Comparison of ENCODE assay signal across 24 mouse cellular contexts in genomic region chr9:113701441-113702160, GRCm38 (mm10). TPM values are rescaled to one million over a fixed set of nuclear protein-coding genes. Genes with fewer than 3 reads are reported as not detected.
DNase-seq lines count a peak whose midpoint lies in the region; ATAC-seq and TF ChIP-seq lines count a peak whose summit lies in the region.
"Had no signal": no experiment of that assay in that cellular context is flagged by ENCODE, and none has a peak within 500 bp of the region (broad histone marks: within the 10 kb centered on the region; RNA-seq: fewer than 3 reads in every experiment).

No protein-coding gene starts in this region.

- H3K36me3 ChIP-seq in heart, embryonic 12.5 days: peaks cover 26% of the 10 kb centered on the region
- peaks cover 9% of the 10 kb centered on the region for H3K36me3 ChIP-seq in lung, postnatal 0 days (ENCODE audit: insufficient read depth, low read length)
- H3K36me3 ChIP-seq in testis, adult 2 months (ENCODE audit: control insufficient read depth, insufficient read depth, low read length): no peaks in the 10 kb centered on the region; the same call in 1 of the 2 replicates

- H3K9ac ChIP-seq in heart, embryonic 12.5 days: no peak overlapping the region
- no peak overlapping the region for H3K9ac ChIP-seq in lung, postnatal 0 days (replicated peaks; ENCODE audit: low read depth)
- H3K9ac ChIP-seq: embryonic facial prominence, embryonic 13.5 days; embryonic facial prominence, embryonic 15.5 days; forebrain, embryonic 12.5 days had no signal

- no peak overlapping the region for H3K4me3 ChIP-seq in heart, embryonic 12.5 days
- no peak overlapping the region for H3K4me3 ChIP-seq in lung, postnatal 0 days (ENCODE audit: low read depth, low read length)
- no peak overlapping the region for H3K4me3 ChIP-seq in lung, adult 2 months (replicated peaks; ENCODE audit: extremely low read depth, low read depth, low read length)
- H3K4me3 ChIP-seq in testis, adult 2 months (ENCODE audit: control insufficient read depth, low read depth, low read length): no peak overlapping the region
- H3K4me3 ChIP-seq: embryonic facial prominence, embryonic 13.5 days; embryonic facial prominence, embryonic 15.5 days; erythroblast, embryonic 14.5 days; forebrain, embryonic 10.5 days; forebrain, embryonic 12.5 days had no signal

- H3K27ac ChIP-seq in heart, embryonic 12.5 days (ENCODE audit: poor library complexity, severe bottlenecking): peak overlapping the region; percentile 59
- H3K27ac ChIP-seq in lung, postnatal 0 days (ENCODE audit: low read length): peak overlapping the region; percentile 55
- H3K27ac ChIP-seq in testis, adult 2 months (ENCODE audit: control insufficient read depth, insufficient read depth, low read depth, low read length): 0 out of 2 replicates have a peak overlapping the region, but pooled peaks have one; percentile 12
- H3K27ac ChIP-seq: embryonic facial prominence, embryonic 13.5 days; embryonic facial prominence, embryonic 15.5 days; forebrain, embryonic 10.5 days; forebrain, embryonic 12.5 days had no signal

- TF ChIP-seq POLR2A in lung, adult 2 months (IDR thresholded peaks at IDR 0.05; ENCODE audit: borderline replicate concordance, extremely low read depth, low read depth, low read length): no peak
- TF ChIP-seq POLR2A in testis, adult 2 months (IDR thresholded peaks at IDR 0.05; ENCODE audit: control insufficient read depth, low read depth, low read length): no peak

- no peak for DNase-seq in heart, postnatal 14 days
- DNase-seq in lung, postnatal 0 days (ENCODE audit: low spot score): peak; percentile 75
- DNase-seq in lung, postnatal 4 days: no peak
- peak; percentile 41 for DNase-seq in lung, postnatal 36 days
- no peak for DNase-seq in lung, adult 2 months
- DNase-seq in testis, postnatal 14 days (ENCODE audit: low spot score): no peak
- DNase-seq: adrenal gland, adult 2 months; adrenal gland, postnatal 10 days; adrenal gland, postnatal 25 days; cerebellum, adult 11 months; cerebellum, adult 18-20 months; cerebellum, adult 8-10 months; cerebellum, adult 9-11 months; cerebellum, postnatal 14 days; cerebellum, postnatal 36 days; embryo, embryonic 11 days had no signal

- no peaks in the 10 kb centered on the region for H3K9me3 ChIP-seq in heart, embryonic 12.5 days (replicated peaks)
- H3K9me3 ChIP-seq in lung, postnatal 0 days (ENCODE audit: low read length): no peaks in the 10 kb centered on the region
- H3K9me3 ChIP-seq: embryonic facial prominence, embryonic 13.5 days; embryonic facial prominence, embryonic 15.5 days; forebrain, embryonic 10.5 days; forebrain, embryonic 12.5 days had no signal

- TF ChIP-seq EP300 in lung, postnatal 0 days (IDR thresholded peaks at IDR 0.05): peak; percentile 80

- no peak overlapping the region for H3K4me2 ChIP-seq in heart, embryonic 12.5 days
- no peak overlapping the region for H3K4me2 ChIP-seq in lung, postnatal 0 days (replicated peaks; ENCODE audit: low read depth, low read length)
- H3K4me2 ChIP-seq: embryonic facial prominence, embryonic 13.5 days; embryonic facial prominence, embryonic 15.5 days; forebrain, embryonic 12.5 days had no signal

- ATAC-seq in heart, embryonic 12.5 days (ENCODE audit: insufficient number of reproducible peaks, low FRiP score): no peak
- peak; percentile 83 for ATAC-seq in lung, postnatal 0 days
- ATAC-seq: forebrain, embryonic 14.5 days had no signal

- intact Hi-C loops in heart, postnatal 14 days (cut with DNase I): no loop called here

- H3K27me3 ChIP-seq in heart, embryonic 12.5 days (replicated peaks): no peaks in the 10 kb centered on the region
- H3K27me3 ChIP-seq in lung, postnatal 0 days (replicated peaks; ENCODE audit: insufficient read depth, low read length): no peaks in the 10 kb centered on the region
- H3K27me3 ChIP-seq in testis, adult 2 months (ENCODE audit: control insufficient read depth, insufficient read depth, low read length): no peaks in the 10 kb centered on the region
- H3K27me3 ChIP-seq: embryonic facial prominence, embryonic 13.5 days; embryonic facial prominence, embryonic 15.5 days; forebrain, embryonic 12.5 days had no signal

- no peak for TF ChIP-seq CTCF in lung, postnatal 0 days (IDR thresholded peaks at IDR 0.05)
- no peak for TF ChIP-seq CTCF in lung, adult 2 months (IDR thresholded peaks at IDR 0.05; ENCODE audit: insufficient read depth, low read length)
- TF ChIP-seq CTCF in testis, adult 2 months (IDR thresholded peaks at IDR 0.05; ENCODE audit: control insufficient read depth, insufficient read depth, insufficient replicate concordance, low read depth, low read length): no peak

- peaks cover 41% of the 10 kb centered on the region for H3K4me1 ChIP-seq in heart, embryonic 12.5 days (replicated peaks)
- H3K4me1 ChIP-seq in lung, postnatal 0 days (ENCODE audit: insufficient read depth, low read depth, low read length): peaks cover 13% of the 10 kb centered on the region; the same call in 1 of the 2 replicates
- H3K4me1 ChIP-seq in lung, adult 2 months (ENCODE audit: control insufficient read depth, insufficient read depth, low read length): peaks cover 26% of the 10 kb centered on the region
- peaks cover under 1% of the 10 kb centered on the region for H3K4me1 ChIP-seq in testis, adult 2 months (ENCODE audit: control insufficient read depth, insufficient read depth, low read length)

- 83% methylated on average over 5 of the region's 5 CpGs for WGBS in heart, embryonic 12.5 days
- WGBS in lung, postnatal 0 days: 48% methylated on average over 5 of the region's 5 CpGs
- 61% methylated on average over 5 of the region's 5 CpGs for WGBS in lung, adult 2 months

RNA-seq across cellular contexts. Expression of gene Pdcd6ip, which starts 6.5 kb away (rescaled TPM):
- polyA plus RNA-seq in heart, embryonic 12.5 days (2016; fragmentation: Nextera tagmentation; extraction: Ambion mirVana): 80.8 and 81.7 TPM in 2 replicates
- total RNA-seq in heart, postnatal 14 days (2021): 10 to 100 TPM; 66.6 to 68.6 TPM
- polyA plus RNA-seq in lung, postnatal 0 days (2015; fragmentation: Nextera tagmentation; extraction: Ambion mirVana): 63.8 and 67.2 TPM in 2 replicates
- polyA plus RNA-seq in lung, adult 2 months (2012; rRNA removed): 90.6 and 120 TPM in 2 replicates
- 18.4 and 21.6 TPM in 2 replicates for polyA plus RNA-seq in testis, adult 2 months (2012; rRNA removed)

RNA-seq across cellular contexts. Expression of gene Clasp2, which starts 39.7 kb away (rescaled TPM):
- polyA plus RNA-seq in heart, embryonic 12.5 days (2016; fragmentation: Nextera tagmentation; extraction: Ambion mirVana): 34.2 and 38.1 TPM in 2 replicates
- total RNA-seq in heart, postnatal 14 days (2021): 10 to 100 TPM; 49.1 to 50.3 TPM
- 12.1 and 13.1 TPM in 2 replicates for polyA plus RNA-seq in lung, postnatal 0 days (2015; fragmentation: Nextera tagmentation; extraction: Ambion mirVana)
- polyA plus RNA-seq in lung, adult 2 months (2012; rRNA removed): 10.9 and 14.8 TPM in 2 replicates
- 5.8 and 5.9 TPM in 2 replicates for polyA plus RNA-seq in testis, adult 2 months (2012; rRNA removed)

Comparison
In these comparisons a context has a peak if more than half of its experiments do, and no peak if none do; other contexts are left out.
1. DNase-seq: peak in lung, postnatal 0 days (single experiment) and lung, postnatal 36 days (single experiment); none in heart, postnatal 14 days (0 of 2), lung, postnatal 4 days (0 of 2), lung, adult 2 months (single experiment) and testis, postnatal 14 days (single experiment).
2. Peak in every context shown above with its lines, with median percentiles within 50 percentile points of each other: H3K27ac ChIP-seq.